Mouse (Mus musculus): ENCODE measurements around the gene Cfap73. TPM values are rescaled to one million over a fixed set of nuclear protein-coding genes. Genes with fewer than 3 reads are reported as not detected.

The Cfap73 gene
- total RNA-seq, 2 experiments from 2014 or later, result not detected

GRCm38 (mm10) chr5:120590356-120591010, 43.6 kb downstream of the Cfap73 start:
- DNase-seq, result no peak
- intact Hi-C loops (cut with DNase I), result loop anchor here (5.0 kb wide), 1 partner anchor 63 kb away; no protein-coding TSS in a partner anchor

- DNase-seq, result peak; percentile 99 to 100
- intact Hi-C loops (cut with DNase I), result loop anchor here (5.0 kb wide), 1 partner anchor 81 kb away; no protein-coding TSS in a partner anchor
Observed at GRCm38 (mm10) chr5:120588569-120589094, 45.4 kb downstream of the Cfap73 start, which contains the start of the genes Tpcn1 and Iqcd. Gene Tpcn1 (minus strand): TSS chr5:120588673. Gene Iqcd (plus strand): TSS chr5:120589016.

DNA sequence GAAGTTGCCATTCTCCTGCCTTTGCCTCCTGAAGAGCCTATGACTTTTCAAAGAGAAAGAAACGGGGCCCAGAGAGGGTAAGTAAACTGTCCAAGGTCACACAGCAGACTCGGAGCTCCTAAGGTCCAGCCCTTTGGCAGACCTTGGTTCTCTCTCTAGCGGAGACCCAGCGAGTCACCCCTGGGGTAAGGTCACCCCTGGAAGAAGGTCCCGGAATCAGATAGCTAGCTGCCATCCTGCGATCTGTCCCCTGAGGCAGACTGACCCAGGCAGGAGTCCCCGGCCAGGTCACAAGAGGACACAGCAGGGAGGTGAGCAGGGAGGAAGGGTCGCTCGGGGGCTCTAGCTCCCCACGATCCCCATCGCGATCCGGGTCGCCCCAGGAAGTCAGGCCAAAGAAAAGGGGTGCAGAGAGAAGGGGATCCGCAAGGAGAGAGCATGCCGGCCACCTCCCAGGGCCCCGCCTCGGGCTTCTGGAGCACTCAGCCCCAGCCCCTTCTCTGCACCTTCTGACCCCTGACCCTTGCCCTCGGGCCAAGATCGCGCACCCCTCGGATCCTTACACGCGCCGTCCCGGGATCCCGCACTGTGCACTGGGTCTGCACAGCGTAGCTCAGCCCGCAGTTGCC, 46.0 kb downstream of the Cfap73 start:
- intact Hi-C loops (cut with DNase I), result loop anchor here (5.0 kb wide), 1 partner anchor 81 kb away; no protein-coding TSS in a partner anchor
- no peak for DNase-seq

- intact Hi-C loops (cut with DNase I), result loop anchor here (5.0 kb wide), 1 partner anchor 80 kb away; no protein-coding TSS in a partner anchor
- DNase-seq, result peak in 1 of 2 experiments; percentile 39
Observed at GRCm38 (mm10) chr5:120587616-120587926, 46.5 kb downstream of the Cfap73 start.

DNA sequence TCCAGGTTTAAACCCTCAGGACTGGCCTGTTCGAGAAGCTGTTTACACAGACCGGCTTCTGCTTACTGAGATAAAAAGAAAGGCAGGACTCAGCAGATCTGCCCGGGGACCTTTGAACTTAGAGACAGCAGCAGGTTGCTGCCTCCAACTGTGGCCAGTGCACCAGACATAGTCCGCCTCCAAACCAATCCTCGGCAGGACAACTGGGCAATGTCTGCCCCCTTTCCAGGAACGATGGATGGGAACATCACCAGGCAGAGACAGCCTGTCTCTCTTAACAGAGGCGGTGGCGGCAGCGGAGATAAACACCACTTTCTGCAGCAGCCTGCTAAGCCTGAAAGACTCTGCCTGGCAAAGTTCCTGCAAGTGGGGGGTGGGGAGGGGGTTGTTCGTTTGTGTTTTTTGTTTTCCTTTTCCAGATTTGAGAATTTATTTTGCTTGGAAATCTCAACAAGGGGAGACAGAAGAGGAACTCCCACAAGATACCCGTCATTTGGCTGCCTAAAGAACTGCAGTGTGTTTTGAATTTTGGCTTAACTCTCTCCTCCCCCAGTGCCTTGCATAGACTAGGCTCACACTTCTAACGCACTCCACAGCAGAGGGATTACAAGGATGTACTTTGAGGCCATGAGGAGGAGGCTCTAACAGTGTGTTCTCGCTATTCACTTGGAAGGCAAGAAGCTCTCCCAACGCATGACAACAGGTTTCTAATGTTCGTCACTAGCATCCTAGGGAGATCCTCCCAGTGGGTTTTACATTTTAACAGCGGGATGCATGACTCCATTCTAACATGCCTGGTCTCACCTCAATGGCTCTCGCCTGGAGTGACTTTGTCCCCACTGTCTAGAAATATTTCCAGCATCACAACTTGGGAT, 47.1 kb downstream of the Cfap73 start:
- intact Hi-C loops (cut with DNase I), result loop anchor here (5.0 kb wide), 1 partner anchor 80 kb away; no protein-coding TSS in a partner anchor
- DNase-seq, result peak in 1 of 2 experiments; percentile 32

DNA sequence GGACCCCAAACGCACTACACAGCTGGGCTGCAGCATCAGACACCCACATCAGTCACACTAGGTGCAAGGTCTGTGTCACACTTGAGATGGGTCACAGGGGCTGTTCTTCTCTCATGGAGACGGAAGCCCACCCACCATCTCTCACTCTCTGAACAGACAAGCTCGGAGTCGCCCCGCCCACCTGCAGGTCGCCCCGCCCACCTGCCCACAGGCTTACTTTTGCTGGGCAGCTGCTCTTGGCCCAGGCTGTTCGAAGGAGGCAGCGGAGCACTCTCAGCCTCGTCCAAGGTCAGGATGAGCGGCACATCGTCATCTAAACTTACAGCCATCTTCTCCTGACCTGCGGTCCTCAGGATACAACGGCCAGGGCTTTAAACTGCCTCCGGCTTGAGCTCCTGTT, 49.1 kb downstream of the Cfap73 start:
- intact Hi-C loops (cut with DNase I), result loop anchor here (2.0 to 5.0 kb wide), 2 partner anchors 26 to 78 kb away; no protein-coding TSS in a partner anchor
- DNase-seq, result no peak

DNA sequence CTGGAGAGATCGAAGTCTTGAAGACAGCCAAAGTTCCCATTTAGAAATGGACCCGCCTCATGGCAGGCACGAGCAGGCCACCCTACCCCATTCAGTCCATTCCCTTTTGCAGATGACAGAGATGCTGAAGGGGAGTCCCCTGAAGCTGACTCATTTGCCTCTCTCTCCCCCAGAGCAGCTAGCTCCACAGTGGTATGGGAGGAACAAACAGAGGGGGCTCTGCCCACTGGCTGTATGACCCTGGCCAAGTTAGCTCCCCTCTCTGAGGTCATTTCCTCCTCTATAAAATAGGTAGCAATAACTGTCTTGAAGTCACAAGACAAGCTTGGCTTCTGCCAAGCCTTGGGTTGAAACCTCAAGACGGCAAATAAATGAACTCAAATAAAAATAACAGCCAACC, 50.5 kb downstream of the Cfap73 start:
- DNase-seq, result no peak
- intact Hi-C loops (cut with DNase I), result no loop called here

DNA sequence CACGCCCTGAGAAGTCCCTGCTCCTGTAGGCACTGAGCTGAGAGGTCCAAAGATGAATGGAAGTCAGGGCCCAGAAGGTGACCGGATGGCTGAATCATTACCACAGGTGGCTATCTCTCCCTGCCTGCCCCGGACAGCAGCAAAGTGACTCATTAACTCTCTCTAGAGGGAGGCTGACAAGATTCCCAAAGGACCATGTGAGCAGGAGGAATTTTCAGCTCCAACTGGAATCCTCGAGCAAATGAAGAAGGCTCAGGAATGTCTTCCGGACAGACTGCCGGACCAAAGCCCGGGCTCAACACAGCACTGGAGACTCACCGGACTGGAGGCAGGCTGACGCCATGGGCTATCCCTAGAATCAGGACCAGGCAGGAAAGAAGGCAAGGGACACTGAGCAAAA, 52.0 kb downstream of the Cfap73 start:
- DNase-seq, result no peak
- intact Hi-C loops (cut with DNase I), result no loop called here

DNA sequence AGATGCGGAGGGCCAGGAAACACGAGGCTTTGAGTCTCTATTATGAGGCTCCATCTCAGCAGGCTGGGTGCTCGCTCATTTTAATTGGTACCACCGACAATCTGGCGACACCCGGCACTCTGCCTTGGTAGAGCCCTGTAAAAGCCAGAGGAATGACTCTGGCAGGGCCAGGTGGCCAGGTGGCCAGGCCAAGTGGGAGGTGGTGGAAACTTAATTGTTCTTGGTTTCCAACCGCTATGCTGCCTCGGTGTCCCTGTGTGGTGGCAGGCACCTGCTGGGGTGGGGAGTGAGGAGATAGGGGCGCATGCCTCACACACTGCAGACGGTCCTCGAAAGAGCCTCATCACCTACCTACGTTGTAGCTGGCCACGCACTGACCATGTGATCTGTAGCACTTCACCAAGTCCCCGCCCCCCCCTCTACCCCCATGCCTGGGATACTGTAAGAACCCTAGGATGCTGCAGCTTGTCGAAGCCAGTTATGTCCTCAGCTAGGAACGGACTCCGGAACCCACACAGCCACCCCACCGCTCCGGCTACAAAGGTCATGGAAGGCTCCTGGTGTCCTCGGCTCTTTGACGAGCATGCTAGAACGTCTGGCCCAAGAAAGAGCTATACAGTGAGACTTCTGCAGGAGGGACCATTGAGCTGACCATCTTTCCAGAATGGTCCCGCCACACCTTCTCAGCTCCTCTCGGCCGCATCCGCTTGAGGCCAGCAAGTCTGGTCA, 54.0 kb downstream of the Cfap73 start:
- intact Hi-C loops (cut with DNase I), result no loop called here
- no peak for DNase-seq

DNA sequence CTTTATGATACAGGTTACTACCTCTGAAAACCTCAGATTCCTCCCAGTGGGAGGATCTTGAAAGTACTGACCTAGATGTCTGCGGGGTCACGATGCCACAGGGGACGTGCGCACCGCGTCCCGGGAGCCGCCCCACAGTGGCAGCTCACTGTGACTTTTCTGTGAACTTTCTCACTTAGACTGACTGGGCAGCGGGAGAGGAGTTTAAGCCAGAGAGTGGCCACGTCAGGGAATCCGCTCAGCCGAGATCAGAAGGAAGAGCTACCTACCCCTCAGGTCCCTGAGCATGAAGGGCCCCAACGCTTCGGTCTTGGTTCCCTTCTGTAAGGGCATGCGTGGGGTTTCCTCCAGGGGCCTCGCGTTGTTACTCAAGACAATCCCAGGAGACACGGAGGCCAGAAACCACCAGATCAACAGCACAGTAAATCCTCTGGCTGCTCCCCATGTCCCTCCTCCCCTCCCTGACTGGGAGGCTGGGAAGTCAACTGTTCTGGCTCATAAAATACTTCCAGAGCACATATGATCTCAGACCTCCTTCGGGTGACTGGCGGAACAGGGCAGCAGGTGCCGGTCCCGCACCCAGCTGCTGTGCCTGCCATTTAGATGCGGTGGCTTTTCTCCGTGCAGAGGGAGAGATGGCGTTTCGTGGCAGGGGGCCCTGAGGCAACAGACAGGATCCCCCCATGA, 54.7 kb downstream of the Cfap73 start:
- intact Hi-C loops (cut with DNase I), result no loop called here
- DNase-seq, result peak; percentile 69 to 80

DNA sequence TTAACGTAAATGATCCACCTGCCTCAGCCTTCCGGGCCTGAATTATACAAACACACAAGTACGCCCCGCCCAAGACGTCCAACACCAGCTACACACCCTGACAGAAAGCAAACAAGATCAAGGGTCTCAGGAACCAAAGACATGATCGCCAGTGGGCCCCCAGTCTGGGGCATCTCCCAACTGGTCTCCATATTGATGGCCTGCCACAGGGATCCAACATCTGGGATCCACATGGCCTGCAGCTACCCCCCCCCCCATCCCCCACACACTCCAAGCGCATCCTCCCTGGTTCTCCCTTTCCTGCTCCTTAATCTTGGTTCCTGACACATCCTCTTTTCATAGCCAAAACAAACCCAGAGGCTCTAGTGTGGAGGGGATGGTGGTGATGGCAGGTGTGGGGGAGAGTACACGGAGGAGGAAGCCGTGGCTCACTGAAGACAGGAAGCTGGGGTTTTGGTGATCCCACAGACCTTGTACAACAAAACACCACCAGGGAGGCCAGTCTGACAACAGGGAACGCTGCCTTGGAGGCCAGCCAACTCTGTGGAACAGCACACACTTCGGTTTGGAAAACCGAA, 55.4 kb downstream of the Cfap73 start:
- intact Hi-C loops (cut with DNase I), result no loop called here
- no peak for DNase-seq

Other genes starting within 250 kb of the Cfap73 start
- not detected for gene Lhx5, start 202.5 kb downstream of the Cfap73 start, total RNA-seq (2021)
- under 1 TPM; 0.59 to 0.77 TPM for gene Sdsl, start 161.4 kb downstream of the Cfap73 start, total RNA-seq (2021)
- under 1 TPM in 1 of 2 experiments, not detected in 1; 0.20 TPM for gene Sds, start 157.7 kb downstream of the Cfap73 start, total RNA-seq (2021)
- gene Plbd2, start 130.6 kb downstream of the Cfap73 start, total RNA-seq (2021), result 10 to 100 TPM; 28.0 to 41.3 TPM
- gene Slc8b1, start 123.1 kb downstream of the Cfap73 start, total RNA-seq (2021), result 1 to 10 TPM; 7.9 to 9.7 TPM
- gene Tpcn1, start 45.6 kb downstream of the Cfap73 start, total RNA-seq (2021), result 10 to 100 TPM; 35.2 to 44.6 TPM
- gene Iqcd, start 45.2 kb downstream of the Cfap73 start, total RNA-seq (2021), result under 1 TPM in 1 of 2 experiments, not detected in 1; 0.15 TPM
- 1 to 10 TPM; 5.6 to 6.8 TPM for gene Rita1, start 21.6 kb downstream of the Cfap73 start, total RNA-seq (2021)
- gene Ddx54, start 21.5 kb downstream of the Cfap73 start, total RNA-seq (2021), result 10 to 100 TPM; 15.8 to 17.7 TPM
- gene Rasal1, start 14.6 kb upstream of the Cfap73 start, total RNA-seq (2021), result not detected
- gene Dtx1, start 77.7 kb upstream of the Cfap73 start, total RNA-seq (2021), result under 1 TPM; 0.38 to 0.91 TPM
- under 1 TPM; 0.18 to 0.37 TPM for gene Oas2, start 115.6 kb upstream of the Cfap73 start, total RNA-seq (2021)
- not detected for gene Oas3, start 143.4 kb upstream of the Cfap73 start, total RNA-seq (2021)
- gene Oas1e, start 161.3 kb upstream of the Cfap73 start, total RNA-seq (2021), result not detected
- under 1 TPM; 0.15 to 0.30 TPM for gene Oas1c, start 178.3 kb upstream of the Cfap73 start, total RNA-seq (2021)
- not detected for gene Oas1f, start 213.1 kb upstream of the Cfap73 start, total RNA-seq (2021)
- gene Oas1h, start 227.2 kb upstream of the Cfap73 start, total RNA-seq (2021), result not detected

Measured in gastrocnemius, postnatal 36 days (tissue).